ENCODE assay signal across 8 mouse cellular contexts in genomic region chr5:34368551-34369290, GRCm38 (mm10). TPM values are rescaled to one million over a fixed set of nuclear protein-coding genes. Genes with fewer than 3 reads are reported as not detected.
DNase-seq lines count a peak whose midpoint lies in the region; ATAC-seq and TF ChIP-seq lines count a peak whose summit lies in the region.

No protein-coding gene starts in this region.

- peaks cover 19% of the 10 kb centered on the region for H3K4me1 ChIP-seq in forebrain, embryonic 16.5 days (replicated peaks; ENCODE audit: control insufficient read depth, insufficient read depth, low read length)
- H3K4me1 ChIP-seq in liver, postnatal 0 days (ENCODE audit: insufficient read depth) = peaks cover 19% of the 10 kb centered on the region

- H3K4me3 ChIP-seq in C2C12 (ENCODE audit: insufficient read depth, poor library complexity, severe bottlenecking) = no peak overlapping the region
- peak overlapping the region; percentile 87 for H3K4me3 ChIP-seq in forebrain, embryonic 16.5 days (replicated peaks; ENCODE audit: low read length)
- H3K4me3 ChIP-seq in liver, postnatal 0 days (ENCODE audit: low read depth, low read length) = peak overlapping the region; percentile 87

- H3K27ac ChIP-seq in forebrain, embryonic 16.5 days (ENCODE audit: low read length) = peak overlapping the region; percentile 86
- H3K27ac ChIP-seq in liver, postnatal 0 days (ENCODE audit: low read depth) = peak overlapping the region; percentile 65; the same call in 1 of the 2 replicates

- peaks cover 33% of the 10 kb centered on the region for H3K79me3 ChIP-seq in C2C12 (ENCODE audit: low read depth)

- TF ChIP-seq EP300 in liver, postnatal 0 days (IDR thresholded peaks at IDR 0.05; ENCODE audit: low read depth) = no peak

- ATAC-seq in forebrain, embryonic 16.5 days = no peak
- no peak; the same call in 1 of the 2 replicates for ATAC-seq in liver, postnatal 0 days
- ATAC-seq in activated CD4-positive, CD25-positive, alpha-beta regulatory T cell, adult 4 months = no peak

- H3K79me2 ChIP-seq in C2C12 (ENCODE audit: control insufficient read depth, insufficient read depth) = peaks cover 37% of the 10 kb centered on the region

- peak overlapping the region; percentile 71 for H3K4me2 ChIP-seq in forebrain, embryonic 16.5 days (ENCODE audit: low read length)
- H3K4me2 ChIP-seq in liver, postnatal 0 days (ENCODE audit: low read depth, low read length) = peak overlapping the region; percentile 81

- no peaks in the 10 kb centered on the region for H3K9me3 ChIP-seq in forebrain, embryonic 16.5 days (ENCODE audit: control insufficient read depth, low read length)
- no peaks in the 10 kb centered on the region for H3K9me3 ChIP-seq in liver, postnatal 0 days (ENCODE audit: low read length)

- peak; percentile 5 for DNase-seq in embryo, embryonic 10.5 days (ENCODE audit: low spot score)
- no peak for DNase-seq in embryo, embryonic 11 days
- no peak for DNase-seq in liver, postnatal 0 days
- no peak for DNase-seq in urinary bladder, adult 2 months (ENCODE audit: low spot score)
- no peak for DNase-seq in adipocyte (ENCODE audit: low spot score)

- no peaks in the 10 kb centered on the region for H3K27me3 ChIP-seq in C2C12 (ENCODE audit: control insufficient read depth, insufficient read depth, insufficient read length)
- H3K27me3 ChIP-seq in forebrain, embryonic 16.5 days (replicated peaks; ENCODE audit: control insufficient read depth, insufficient read depth, low read length) = no peaks in the 10 kb centered on the region
- H3K27me3 ChIP-seq in liver, postnatal 0 days (ENCODE audit: insufficient read depth, low read length) = no peaks in the 10 kb centered on the region

- 76% methylated on average over 7 of the region's 7 CpGs for WGBS in forebrain, embryonic 16.5 days
- WGBS in liver, postnatal 0 days (ENCODE audit: insufficient replicate concordance) = 65% methylated on average over 7 of the region's 7 CpGs

- peak overlapping the region; percentile 25 for H3ac ChIP-seq in C2C12 (ENCODE audit: control insufficient read depth, insufficient read length, low read depth)

- H3K9ac ChIP-seq in forebrain, embryonic 16.5 days (replicated peaks; ENCODE audit: low read depth, low read length) = peak overlapping the region; percentile 78
- H3K9ac ChIP-seq in liver, postnatal 0 days (replicated peaks) = peak overlapping the region; percentile 98

- H3K36me3 ChIP-seq in C2C12 (ENCODE audit: control insufficient read depth, insufficient read depth) = peaks cover 18% of the 10 kb centered on the region
- 0 out of 2 replicates have a peak, but pooled peaks cover 2% of the 10 kb centered on the region for H3K36me3 ChIP-seq in forebrain, embryonic 16.5 days (ENCODE audit: control insufficient read depth, insufficient read depth)
- H3K36me3 ChIP-seq in liver, postnatal 0 days (replicated peaks; ENCODE audit: insufficient read depth, low read length) = 0 out of 2 replicates have a peak, but pooled peaks cover 4% of the 10 kb centered on the region

- TF ChIP-seq CTCF in C2C12 (IDR thresholded peaks at IDR 0.05; ENCODE audit: control insufficient read depth, insufficient read depth, insufficient read length) = no peak
- no peak for TF ChIP-seq CTCF in liver, postnatal 0 days (IDR thresholded peaks at IDR 0.05; ENCODE audit: low read depth)

TF ChIP-seq in C2C12, 6 proteins besides CTCF, POLR2A, EP300 and RAD21:
- TF ChIP-seq CEBPB (IDR thresholded peaks at IDR 0.05; ENCODE audit: low read depth) (peak; percentile 71), MYOG (IDR thresholded peaks at IDR 0.05; ENCODE audit: control insufficient read depth, extremely low read depth, insufficient read length) (no peak), MAX (IDR thresholded peaks at IDR 0.05) (no peak), MYOD1 (IDR thresholded peaks at IDR 0.05; ENCODE audit: control insufficient read depth, insufficient read length, low read depth) (no peak)

RNA-seq across cellular contexts. Expression of gene Fam193a, which starts 1.0 kb away (rescaled TPM):
- 11.4 TPM for polyA plus RNA-seq in C2C12 (2012; fragmentation: generic; extraction: Trizol)
- polyA plus RNA-seq in forebrain, embryonic 16.5 days (2015; fragmentation: Nextera tagmentation; extraction: Ambion mirVana) = 16.3 and 17.1 TPM in 2 replicates
- polyA plus RNA-seq in liver, postnatal 0 days (2015; fragmentation: Nextera tagmentation; extraction: Ambion mirVana) = 2.2 and 2.7 TPM in 2 replicates
- polyA plus RNA-seq in urinary bladder, adult 2 months (2012; rRNA removed) = 17.1 and 21.2 TPM in 2 replicates
- 10 to 100 TPM; 12.5 to 13.3 TPM for polyA plus RNA-seq in activated CD4-positive, CD25-positive, alpha-beta regulatory T cell, adult 4 months (2017; shearing (Covaris generic))

RNA-seq across cellular contexts. Expression of gene Rnf4, which starts 32.6 kb away (rescaled TPM):
- 67.1 TPM for polyA plus RNA-seq in C2C12 (2012; fragmentation: generic; extraction: Trizol)
- polyA plus RNA-seq in forebrain, embryonic 16.5 days (2015; fragmentation: Nextera tagmentation; extraction: Ambion mirVana) = 150 and 153 TPM in 2 replicates
- polyA plus RNA-seq in liver, postnatal 0 days (2015; fragmentation: Nextera tagmentation; extraction: Ambion mirVana) = 60.0 and 60.4 TPM in 2 replicates
- polyA plus RNA-seq in urinary bladder, adult 2 months (2012; rRNA removed) = 95.1 and 121 TPM in 2 replicates
- 100 to 1,000 TPM; 108 TPM for polyA plus RNA-seq in activated CD4-positive, CD25-positive, alpha-beta regulatory T cell, adult 4 months (2017; shearing (Covaris generic))
